Comparison of ENCODE assay signal across 8 mouse cellular contexts in the genomic region with DNA sequence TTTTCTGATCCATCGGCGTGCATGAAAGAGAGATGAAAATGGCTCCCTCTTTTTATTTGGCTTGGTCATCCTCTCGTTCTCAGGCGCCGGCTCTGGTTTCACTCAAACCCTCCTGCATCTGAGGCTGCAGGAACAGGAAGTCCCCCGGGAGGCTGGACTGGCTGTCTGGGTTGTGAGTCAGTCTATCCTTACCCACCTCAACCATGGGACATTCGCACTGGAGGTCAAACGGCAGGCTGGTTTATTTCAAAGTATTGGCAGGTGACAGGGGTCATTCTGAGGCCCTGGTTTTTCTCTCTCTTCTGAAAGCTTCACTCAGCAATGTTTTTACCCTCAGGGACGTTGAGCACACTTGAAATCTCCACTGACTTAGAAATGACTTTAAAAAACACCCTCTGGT.
DNase-seq lines count a peak whose midpoint lies in the region; ATAC-seq and TF ChIP-seq lines count a peak whose summit lies in the region.
"Had no signal": no experiment of that assay in that cellular context is flagged by ENCODE, and none has a peak within 500 bp of the region (broad histone marks: within the 10 kb centered on the region; RNA-seq: fewer than 3 reads in every experiment).

No protein-coding gene starts in this region.

- 0 out of 2 replicates have a peak overlapping the region, but pooled peaks have one; percentile 4 for H3K4me2 ChIP-seq in limb, embryonic 13.5 days (replicated peaks)

- no peaks in the 10 kb centered on the region for H3K79me2 ChIP-seq in heart, adult 2 months (replicated peaks; ENCODE audit: control insufficient read depth, insufficient read depth, low read length)

- H3K27ac ChIP-seq in heart, adult 2 months, result no peak overlapping the region
- no peak overlapping the region for H3K27ac ChIP-seq in limb, embryonic 13.5 days
- no peak overlapping the region for H3K27ac ChIP-seq in cerebellum, adult 2 months (ENCODE audit: insufficient read depth, low read length)

- no peaks in the 10 kb centered on the region for H3K9me3 ChIP-seq in limb, embryonic 13.5 days

- no peak overlapping the region for H3K9ac ChIP-seq in heart, adult 2 months (ENCODE audit: low read depth, low read length)
- no peak overlapping the region for H3K9ac ChIP-seq in limb, embryonic 13.5 days

- no peaks in the 10 kb centered on the region for H3K36me3 ChIP-seq in heart, adult 2 months (ENCODE audit: control insufficient read depth, insufficient read depth, low read length)
- no peaks in the 10 kb centered on the region for H3K36me3 ChIP-seq in limb, embryonic 13.5 days

- H3K27me3 ChIP-seq in heart, adult 2 months (ENCODE audit: control insufficient read depth, insufficient read depth, low read length), result no peaks in the 10 kb centered on the region
- H3K27me3 ChIP-seq in limb, embryonic 13.5 days, result no peaks in the 10 kb centered on the region
- H3K27me3 ChIP-seq in cerebellum, adult 2 months (ENCODE audit: control insufficient read depth, insufficient read depth, low read length), result no peaks in the 10 kb centered on the region

- no peak for TF ChIP-seq POLR2A in heart, adult 2 months (IDR thresholded peaks at IDR 0.05; ENCODE audit: insufficient read depth, low read depth, low read length)
- no peak for TF ChIP-seq POLR2A in cerebellum, adult 2 months (IDR thresholded peaks at IDR 0.05; ENCODE audit: borderline replicate concordance, insufficient read depth, low read length)

- peak; percentile 70; the same call in 1 of the 2 replicates for TF ChIP-seq EP300 in heart, adult 2 months (IDR thresholded peaks at IDR 0.05; ENCODE audit: insufficient read depth, low read depth, low read length)

- TF ChIP-seq CTCF in heart, adult 2 months (IDR thresholded peaks at IDR 0.05), result no peak; the same call in 1 of the 2 replicates
- TF ChIP-seq CTCF in cerebellum, adult 2 months (IDR thresholded peaks at IDR 0.05; ENCODE audit: borderline replicate concordance, insufficient read depth, low read depth, low read length), result no peak

- H3K4me3 ChIP-seq in heart, adult 2 months, result no peak overlapping the region
- H3K4me3 ChIP-seq in limb, embryonic 13.5 days, result no peak overlapping the region
- H3K4me3 ChIP-seq in cerebellum, adult 2 months (replicated peaks; ENCODE audit: insufficient read depth, low read depth, low read length), result no peak overlapping the region
- H3K4me3 ChIP-seq: erythroblast, embryonic 14.5 days had no signal

- peak; percentile 97 for DNase-seq in MN1 (ENCODE audit: low spot score)
- peak; percentile 67 to 84 for DNase-seq in heart, adult 2 months
- no peak for DNase-seq in thymus, postnatal 10 days (ENCODE audit: low spot score in 2 of 2)
- no peak for DNase-seq in cerebellum, adult 2 months
- no peak for DNase-seq in urinary bladder, adult 18-20 months (ENCODE audit: low spot score in 2 of 2)

- peak; percentile 57; the same call in 1 of the 2 replicates for ATAC-seq in common myeloid progenitor, adult 5-6 weeks (replicated peaks; ENCODE audit: low read depth, poor library complexity, severe bottlenecking)
- no peak for ATAC-seq in limb, embryonic 13.5 days (ENCODE audit: low FRiP score, low read depth)

- WGBS in heart, adult 2 months, result 22% methylated on average over 9 of the region's 9 CpGs
- WGBS in limb, embryonic 13.5 days, result 10% methylated on average over 9 of the region's 9 CpGs
- 88% methylated on average over 9 of the region's 9 CpGs for WGBS in cerebellum, adult 2 months

- intact Hi-C loops in heart, adult 2 months (cut with DNase I), result no loop called here

- H3K4me1 ChIP-seq in heart, adult 2 months (ENCODE audit: control insufficient read depth, insufficient read depth, low read length), result peaks cover 4% of the 10 kb centered on the region; the same call in 1 of the 2 replicates
- H3K4me1 ChIP-seq in limb, embryonic 13.5 days, result peaks cover 46% of the 10 kb centered on the region
- no peaks in the 10 kb centered on the region for H3K4me1 ChIP-seq in cerebellum, adult 2 months (ENCODE audit: control insufficient read depth, insufficient read depth, low read length)

Comparison
In these comparisons a context has a peak if more than half of its experiments do, and no peak if none do; other contexts are left out.
1. DNase-seq: peak in MN1 (single experiment) and heart, adult 2 months (2 of 2); none in thymus, postnatal 10 days (0 of 2), cerebellum, adult 2 months (0 of 2) and urinary bladder, adult 18-20 months (0 of 2).